8 mouse cellular contexts compared by ENCODE assay signal in the genomic region with DNA sequence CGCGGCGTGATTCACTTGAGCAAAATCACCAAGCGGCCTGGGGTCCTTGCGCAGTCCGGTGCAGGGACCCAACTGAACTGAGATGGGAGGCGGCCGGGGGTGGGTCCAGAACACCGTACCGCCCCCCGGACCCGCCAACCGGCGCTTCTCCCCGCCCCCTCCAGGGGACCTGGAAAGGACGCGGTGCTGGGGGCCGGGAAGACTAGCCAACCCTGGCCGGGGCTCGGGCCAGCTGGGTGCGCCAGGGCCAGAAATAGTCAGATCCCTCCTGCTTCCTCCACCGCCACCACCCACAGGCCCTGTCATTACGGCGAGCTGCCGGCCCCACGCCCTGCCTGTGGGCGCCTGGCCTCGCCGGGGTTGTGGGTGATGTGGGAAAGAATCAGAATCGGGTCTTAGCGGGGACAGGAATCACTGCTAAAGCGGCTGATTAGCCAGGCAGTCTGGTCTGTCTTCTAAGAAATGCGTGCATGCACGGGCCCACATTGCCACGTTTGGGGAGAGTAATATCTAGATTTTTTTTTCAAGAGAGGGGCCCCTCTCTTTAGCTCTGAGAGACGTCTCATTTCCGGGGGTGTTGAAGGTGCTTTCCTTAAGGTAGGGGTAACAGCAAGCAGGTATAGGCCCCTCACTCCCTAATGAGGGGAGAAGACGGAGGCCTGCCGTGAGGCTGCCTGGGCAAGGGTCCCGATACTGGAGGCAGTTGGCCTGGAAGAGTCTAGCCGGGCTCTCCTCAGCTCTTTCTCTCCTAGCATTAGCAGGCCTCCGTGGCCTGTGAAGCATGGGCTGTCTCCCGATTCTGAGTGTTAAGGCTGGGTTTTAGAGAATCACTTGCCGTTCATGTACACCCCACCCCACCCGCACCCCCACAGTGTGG. TPM values are rescaled to one million over a fixed set of nuclear protein-coding genes. Genes with fewer than 3 reads are reported as not detected.
A peak's percentile ranks its signal among the peaks of the same experiment; 100 is the strongest.
DNase-seq lines count a peak whose midpoint lies in the region; ATAC-seq and TF ChIP-seq lines count a peak whose summit lies in the region.

Gene Plcd1, minus strand, starts transcription at position 84 of the 877 bp plus-strand sequence.

- peak; percentile 52 for ATAC-seq in Patski
- peak; percentile 74 for ATAC-seq in hindbrain, embryonic 12.5 days (ENCODE audit: low FRiP score)
- peak; percentile 82 for ATAC-seq in lung, postnatal 0 days
- no peak for ATAC-seq in erythroid progenitor cell, adult 5-6 weeks (replicated peaks; ENCODE audit: low FRiP score, poor library complexity, severe bottlenecking)

- peaks cover 39% of the 10 kb centered on the region for H3K4me1 ChIP-seq in hindbrain, embryonic 12.5 days
- H3K4me1 ChIP-seq in lung, postnatal 0 days (ENCODE audit: insufficient read depth, low read depth, low read length) = 0 out of 2 replicates have a peak, but pooled peaks cover 3% of the 10 kb centered on the region

- WGBS in hindbrain, embryonic 12.5 days = 9% methylated on average over 45 of the region's 45 CpGs
- 15% methylated on average over 42 of the region's 45 CpGs for WGBS in lung, postnatal 0 days

- CTCF ChIA-PET in Patski (lab: Charles Lee) = no interaction called here

- POLR2A ChIA-PET in Patski (lab: Charles Lee) = interaction anchor here (0.8 to 1.5 kb wide), 3 partner anchors 9 to 68 kb away, joined by 3 to 4 read pairs (median 3); no protein-coding TSS in a partner anchor

- H3K9me3 ChIP-seq in hindbrain, embryonic 12.5 days (replicated peaks) = no peaks in the 10 kb centered on the region
- no peaks in the 10 kb centered on the region for H3K9me3 ChIP-seq in lung, postnatal 0 days (ENCODE audit: low read length)

- no peak for TF ChIP-seq CTCF in Patski (IDR thresholded peaks at IDR 0.05)
- TF ChIP-seq CTCF in lung, postnatal 0 days (IDR thresholded peaks at IDR 0.05) = peak; percentile 15; the same call in 1 of the 2 replicates

- H3K4me2 ChIP-seq in hindbrain, embryonic 12.5 days (replicated peaks) = peak within 1 kb of the TSS; percentile 81
- peak within 1 kb of the TSS; percentile 84 for H3K4me2 ChIP-seq in lung, postnatal 0 days (replicated peaks; ENCODE audit: low read depth, low read length)

- in situ Hi-C loops in Patski (cut with MboI; ENCODE audit: low pct_unique_long_range_greater_than_20kb) = no loop called here

- DNase-seq in Patski (ENCODE audit: low read depth, low spot score) = no peak
- DNase-seq in cerebellum, postnatal 25 days = peak; percentile 80 to 87
- peak; percentile 81 to 85 for DNase-seq in frontal cortex, postnatal 36 days (ENCODE audit: low spot score in 2 of 2)
- DNase-seq in layer of hippocampus, postnatal 25 days (ENCODE audit: extremely low spot score in 1 of 2, low spot score in 1 of 2) = peak; percentile 71 to 72
- peak; percentile 92 for DNase-seq in lung, postnatal 0 days (ENCODE audit: low spot score)
- DNase-seq in retina, postnatal 1 day = peak; percentile 79

- H3K36me3 ChIP-seq in hindbrain, embryonic 12.5 days = no peaks in the 10 kb centered on the region
- no peaks in the 10 kb centered on the region for H3K36me3 ChIP-seq in lung, postnatal 0 days (ENCODE audit: insufficient read depth, low read length)

- peak within 1 kb of the TSS; percentile 55 for H3K4me3 ChIP-seq in hindbrain, embryonic 12.5 days
- H3K4me3 ChIP-seq in lung, postnatal 0 days (ENCODE audit: low read depth, low read length) = peak within 1 kb of the TSS; percentile 54

- no peak for TF ChIP-seq EP300 in lung, postnatal 0 days (IDR thresholded peaks at IDR 0.05)

- H3K27me3 ChIP-seq in Patski = no peaks in the 10 kb centered on the region
- H3K27me3 ChIP-seq in hindbrain, embryonic 12.5 days = peaks cover 33% of the 10 kb centered on the region; the same call in 1 of the 2 replicates
- no peaks in the 10 kb centered on the region for H3K27me3 ChIP-seq in lung, postnatal 0 days (replicated peaks; ENCODE audit: insufficient read depth, low read length)

- H3K9ac ChIP-seq in hindbrain, embryonic 12.5 days = peak within 1 kb of the TSS; percentile 69
- H3K9ac ChIP-seq in lung, postnatal 0 days (replicated peaks; ENCODE audit: low read depth) = peak within 1 kb of the TSS; percentile 40

- H3K27ac ChIP-seq in hindbrain, embryonic 12.5 days = peak within 1 kb of the TSS; percentile 55
- H3K27ac ChIP-seq in lung, postnatal 0 days (ENCODE audit: low read length) = peak within 1 kb of the TSS; percentile 73

RNA-seq across cellular contexts. Expression of gene Plcd1, which starts in this region (rescaled TPM):
- polyA plus RNA-seq in Patski (2021) = 57.9 TPM
- polyA plus RNA-seq in hindbrain, embryonic 12.5 days (2016; fragmentation: Nextera tagmentation; extraction: Ambion mirVana) = 33.7 and 35.6 TPM in 2 replicates
- total RNA-seq in layer of hippocampus, postnatal 25 days (2021) = 10 to 100 TPM in 1 of 2 experiments, 1 to 10 TPM in 1; 7.8 to 11.4 TPM
- polyA plus RNA-seq in lung, postnatal 0 days (2015; fragmentation: Nextera tagmentation; extraction: Ambion mirVana) = 9.1 and 10.4 TPM in 2 replicates
- not detected in 2 replicates for total RNA-seq in erythroid progenitor cell, adult 5-6 weeks (2015; ENCODE audit: low replicate concordance)
- total RNA-seq in erythroid progenitor cell, adult 5-6 weeks (2017; ENCODE audit: low replicate concordance) = not detected in 2 replicates

Comparison
In these comparisons a context has a peak if more than half of its experiments do, and no peak if none do; other contexts are left out.
1. RNA of gene Plcd1 (total RNA-seq): 7.8 to 11.4 TPM in layer of hippocampus, postnatal 25 days; not detected in erythroid progenitor cell, adult 5-6 weeks; every median in the first group is over 4 times any median in the second.